Mouse (Mus musculus): ENCODE data around the gene Serhl. TPM values are rescaled to one million over a fixed set of nuclear protein-coding genes. Genes with fewer than 3 reads are reported as not detected.

Serhl gene
- 12.6 TPM for polyA plus RNA-seq (2015; fragmentation: Illumina TruSeq; extraction: RNeasy Lipid Tissue Mini Kit (QIAGEN cat#74804); ENCODE audit: low read depth, low replicate concordance)

GRCm38 (mm10) chr15:83089429-83089605, at the start of gene Serhl:
Gene Serhl (plus strand): TSS chr15:83089506.

GRCm38 (mm10) chr15:83122566-83123145, 33.4 kb downstream of the Serhl start, which contains the start of gene Rrp7a:
Gene Rrp7a (minus strand): TSS chr15:83122801.

GRCm38 (mm10) chr15:83149196-83150072, 60.1 kb downstream of the Serhl start, which contains the start of gene Poldip3:
Gene Poldip3 (minus strand): TSS chr15:83149384.

Other genes with a start within 250 kb of the Serhl start
- gene Tcf20, start 101.6 kb upstream of the Serhl start, polyA plus RNA-seq (2015; fragmentation: Illumina TruSeq; extraction: RNeasy Lipid Tissue Mini Kit (QIAGEN cat#74804); ENCODE audit: low read depth, low replicate concordance): 35.7 TPM
- 2.4 TPM for gene Nfam1, start 56.2 kb upstream of the Serhl start, polyA plus RNA-seq (2015; fragmentation: Illumina TruSeq; extraction: RNeasy Lipid Tissue Mini Kit (QIAGEN cat#74804); ENCODE audit: low read depth, low replicate concordance)
- gene Rrp7a, start 33.3 kb downstream of the Serhl start, polyA plus RNA-seq (2015; fragmentation: Illumina TruSeq; extraction: RNeasy Lipid Tissue Mini Kit (QIAGEN cat#74804); ENCODE audit: low read depth, low replicate concordance): 106 TPM
- gene Poldip3, start 59.9 kb downstream of the Serhl start, polyA plus RNA-seq (2015; fragmentation: Illumina TruSeq; extraction: RNeasy Lipid Tissue Mini Kit (QIAGEN cat#74804); ENCODE audit: low read depth, low replicate concordance): 49.8 TPM
- gene Cyb5r3, start 83.1 kb downstream of the Serhl start, polyA plus RNA-seq (2015; fragmentation: Illumina TruSeq; extraction: RNeasy Lipid Tissue Mini Kit (QIAGEN cat#74804); ENCODE audit: low read depth, low replicate concordance): 57.7 TPM
- gene A4galt, start 162.3 kb downstream of the Serhl start, polyA plus RNA-seq (2015; fragmentation: Illumina TruSeq; extraction: RNeasy Lipid Tissue Mini Kit (QIAGEN cat#74804); ENCODE audit: low read depth, low replicate concordance): 2.5 TPM